Mouse (Mus musculus): ENCODE measurements around the gene B630019K06Rik.
"Not testable (repeated sequence)": the region's sequence is repeated elsewhere in the genome, so short reads cannot be mapped to it uniquely, and the experiment has no call there.

The B630019K06Rik gene

GRCm38 (mm10) chrX:8892343-8893155, at the start of gene B630019K06Rik:
B630019K06Rik (plus strand) TSS chrX:8892382.
- no peak for DNase-seq (ENCODE audit: low read depth, low spot score)

GRCm38 (mm10) chrX:8843694-8844093, 48.5 kb upstream of the B630019K06Rik start, which contains the start of gene Gm6592:
Gm6592 (plus strand) TSS chrX:8843994.
- DNase-seq (ENCODE audit: low read depth, low spot score), result no peak

GRCm38 (mm10) chrX:8852486-8852885, 39.7 kb upstream of the B630019K06Rik start:
- DNase-seq (ENCODE audit: low read depth, low spot score), result no peak

GRCm38 (mm10) chrX:8864331-8864730, 27.9 kb upstream of the B630019K06Rik start:
- peak; percentile 43 for DNase-seq (ENCODE audit: low read depth, low spot score)

GRCm38 (mm10) chrX:8873953-8874352, 18.2 kb upstream of the B630019K06Rik start, which contains the start of gene Gm5751:
Gm5751 (plus strand) TSS chrX:8874253.
- DNase-seq (ENCODE audit: low read depth, low spot score), result not testable (repeated sequence)

GRCm38 (mm10) chrX:8884336-8884735, 7.8 kb upstream of the B630019K06Rik start:
- DNase-seq (ENCODE audit: low read depth, low spot score), result no peak

GRCm38 (mm10) chrX:8891975-8892342, 223 bp upstream of the B630019K06Rik start:
- no peak for DNase-seq (ENCODE audit: low read depth, low spot score)

- no peak for DNase-seq (ENCODE audit: low read depth, low spot score)
Measured at GRCm38 (mm10) chrX:8893182-8893651, 1.0 kb downstream of the B630019K06Rik start.

- DNase-seq (ENCODE audit: low read depth, low spot score), result no peak
Measured at GRCm38 (mm10) chrX:8900823-8901222, 8.6 kb downstream of the B630019K06Rik start.

GRCm38 (mm10) chrX:8901906-8902472, 9.8 kb downstream of the B630019K06Rik start:
- no peak for DNase-seq (ENCODE audit: low read depth, low spot score)

- no peak for DNase-seq (ENCODE audit: low read depth, low spot score)
Measured at GRCm38 (mm10) chrX:8921080-8921479, 28.9 kb downstream of the B630019K06Rik start.

GRCm38 (mm10) chrX:8921813-8922607, 29.8 kb downstream of the B630019K06Rik start:
- no peak for DNase-seq (ENCODE audit: low read depth, low spot score)

GRCm38 (mm10) chrX:8927308-8927707, 35.1 kb downstream of the B630019K06Rik start:
- DNase-seq (ENCODE audit: low read depth, low spot score), result no peak

- no peak for DNase-seq (ENCODE audit: low read depth, low spot score)
Measured at GRCm38 (mm10) chrX:8944041-8944440, 51.9 kb downstream of the B630019K06Rik start.
